Mouse (Mus musculus) midbrain, embryonic 10.5 days (tissue): ENCODE results near the gene Arl16. TPM values are rescaled to one million over a fixed set of nuclear protein-coding genes. Genes with fewer than 3 reads are reported as not detected.

Experiments used
- DNase-seq: peaks from one replicate; pipeline ENCODE4 v3.0.0-alpha.2; 2017; ENCODE audit warnings: low spot score
- H3K27ac ChIP-seq: fragments of 300-500 bp; sonication (generic); replicated peaks from 2 replicates; pipeline ENCODE4 v1.5.1; 2016; ENCODE audit warnings: mild to moderate bottlenecking
- H3K27me3 ChIP-seq: fragments of 300-500 bp; sonication (generic); 2 replicates; pipeline ENCODE4 v1.6.1; 2016; ENCODE audit warnings: low read depth, mild to moderate bottlenecking; ENCODE audit not compliant: poor library complexity, severe bottlenecking
- H3K36me3 ChIP-seq: fragments of 300-500 bp; sonication (generic); 2 replicates; pipeline ENCODE4 v1.6.1; 2016; ENCODE audit warnings: mild to moderate bottlenecking, moderate library complexity
- H3K4me1 ChIP-seq: fragments of 300-500 bp; sonication (generic); 2 replicates; pipeline ENCODE4 v1.6.1; 2016
- H3K4me3 ChIP-seq: fragments of 300-500 bp; sonication (generic); 2 replicates; pipeline ENCODE4 v1.5.1; 2016; ENCODE audit warnings: mild to moderate bottlenecking, moderate library complexity
- H3K9me3 ChIP-seq: fragments of 300-500 bp; sonication (generic); replicated peaks from 2 replicates; pipeline ENCODE4 v1.6.1; 2016; ENCODE audit warnings: mild to moderate bottlenecking
- WGBS: fragments of 180-500 bp; shearing (Covaris S2); methylation state at CpG from one replicate; pipeline ENCODE4 v1.1.7; 2016; 5-methylcytosine and 5-hydroxymethylcytosine counted together
- polyA plus RNA-seq: library from polyadenylated mRNA; unstranded; fragments of >200 nt; fragmentation: Nextera tagmentation; extraction: Ambion mirVana; gene quantifications from 2 replicates; pipeline ENCODE4 v1.2.1, GENCODE M21; 2016

Gene Arl16
- polyA plus RNA-seq, 1 experiment from 2014 or later, result 61.8 TPM

GRCm38 (mm10) chr11:120457370-120457769, 10.0 kb downstream of the Arl16 start:
- Histone ChIP-seq H3K9me3 (no peaks in the 10 kb centered on the region), H3K4me3 (peak overlapping the region; percentile 94), H3K27me3 (no peaks in the 10 kb centered on the region), H3K4me1 (peaks cover 27% of the 10 kb centered on the region), H3K27ac (peak overlapping the region; percentile 94), H3K36me3 (peaks cover 37% of the 10 kb centered on the region)
- WGBS, result 43% methylated on average over 14 of the region's 14 CpGs
- DNase-seq, result no peak

GRCm38 (mm10) chr11:120455413-120455812, 12.0 kb downstream of the Arl16 start:
- Histone ChIP-seq H3K36me3 (peaks cover 19% of the 10 kb centered on the region), H3K4me3 (no peak overlapping the region), H3K27me3 (no peaks in the 10 kb centered on the region), H3K27ac (no peak overlapping the region), H3K9me3 (no peaks in the 10 kb centered on the region), H3K4me1 (peaks cover 30% of the 10 kb centered on the region)
- DNase-seq, result no peak
- 91% methylated on average over 7 of the region's 7 CpGs for WGBS

GRCm38 (mm10) chr11:120454965-120455364, 12.4 kb downstream of the Arl16 start:
- DNase-seq, result no peak
- Histone ChIP-seq H3K4me3 (no peak overlapping the region), H3K27ac (no peak overlapping the region), H3K36me3 (peaks cover 15% of the 10 kb centered on the region), H3K27me3 (no peaks in the 10 kb centered on the region), H3K4me1 (peaks cover 30% of the 10 kb centered on the region), H3K9me3 (no peaks in the 10 kb centered on the region)
- 91% methylated on average over 4 of the region's 4 CpGs for WGBS

GRCm38 (mm10) chr11:120453306-120453705, 14.1 kb downstream of the Arl16 start, which contains the start of gene Pde6g:
Pde6g (minus strand) TSS chr11:120453500.
- no peak within 1 kb of the TSS for H3K27ac ChIP-seq
- WGBS, result 87% methylated on average over 4 of the region's 4 CpGs
- peaks cover 5% of the 10 kb centered on the region for H3K36me3 ChIP-seq
- H3K4me3 ChIP-seq, result no peak within 1 kb of the TSS
- DNase-seq, result no peak
- H3K4me1 ChIP-seq, result peaks cover 18% of the 10 kb centered on the region
- no peaks in the 10 kb centered on the region for H3K9me3 ChIP-seq
- no peaks in the 10 kb centered on the region for H3K27me3 ChIP-seq

GRCm38 (mm10) chr11:120452246-120452645, 15.2 kb downstream of the Arl16 start:
- Histone ChIP-seq H3K27ac (no peak overlapping the region), H3K36me3 (peaks cover 5% of the 10 kb centered on the region), H3K9me3 (no peaks in the 10 kb centered on the region), H3K4me1 (peaks cover 9% of the 10 kb centered on the region), H3K4me3 (no peak overlapping the region), H3K27me3 (no peaks in the 10 kb centered on the region)
- no peak for DNase-seq
- 66% methylated on average over 3 of the region's 3 CpGs for WGBS

GRCm38 (mm10) chr11:120447179-120447578, 20.2 kb downstream of the Arl16 start:
- no peak overlapping the region for H3K4me3 ChIP-seq
- no peak for DNase-seq

GRCm38 (mm10) chr11:120445475-120445874, 21.9 kb downstream of the Arl16 start:
- Histone ChIP-seq H3K27ac (no peak overlapping the region), H3K4me1 (no peaks in the 10 kb centered on the region), H3K27me3 (no peaks in the 10 kb centered on the region), H3K36me3 (no peaks in the 10 kb centered on the region), H3K4me3 (no peak overlapping the region), H3K9me3 (no peaks in the 10 kb centered on the region)
- 79% methylated on average over 3 of the region's 3 CpGs for WGBS
- no peak for DNase-seq

More at GRCm38 (mm10) chr11:120447179-120447578, 20.2 kb downstream of the Arl16 start:
- H3K27ac ChIP-seq, result no peak overlapping the region
- H3K9me3 ChIP-seq, result no peaks in the 10 kb centered on the region
- no peaks in the 10 kb centered on the region for H3K36me3 ChIP-seq
- WGBS, result 83% methylated on average over 7 of the region's 7 CpGs
- H3K27me3 ChIP-seq, result no peaks in the 10 kb centered on the region
- 0 out of 2 replicates have a peak, but pooled peaks cover 2% of the 10 kb centered on the region for H3K4me1 ChIP-seq

- H3K36me3 ChIP-seq, result no peaks in the 10 kb centered on the region
- no peak for DNase-seq
- H3K9me3 ChIP-seq, result no peaks in the 10 kb centered on the region
- WGBS, result 75% methylated on average over 6 of the region's 6 CpGs
- no peaks in the 10 kb centered on the region for H3K4me1 ChIP-seq
- no peak overlapping the region for H3K27ac ChIP-seq
- no peak overlapping the region for H3K4me3 ChIP-seq
- H3K27me3 ChIP-seq, result no peaks in the 10 kb centered on the region
These were observed 23.3 kb downstream of the Arl16 start for GRCm38 (mm10) chr11:120444106-120444505.

- Histone ChIP-seq H3K27me3 (no peaks in the 10 kb centered on the region), H3K4me1 (no peaks in the 10 kb centered on the region), H3K4me3 (peak overlapping the region; percentile 3; the same call in 1 of the 2 replicates), H3K9me3 (no peaks in the 10 kb centered on the region), H3K36me3 (no peaks in the 10 kb centered on the region), H3K27ac (no peak overlapping the region)
- DNase-seq, result no peak
- WGBS, result 91% methylated on average over 3 of the region's 3 CpGs
These were observed 24.6 kb downstream of the Arl16 start for GRCm38 (mm10) chr11:120442765-120443280.

GRCm38 (mm10) chr11:120442344-120442743, 25.1 kb downstream of the Arl16 start, which contains the start of gene Tspan10:
Tspan10 (plus strand) TSS chr11:120442644.
- Histone ChIP-seq H3K27me3 (no peaks in the 10 kb centered on the region), H3K9me3 (no peaks in the 10 kb centered on the region), H3K4me3 (peak within 1 kb of the TSS; percentile 3; the same call in 1 of the 2 replicates), H3K36me3 (no peaks in the 10 kb centered on the region), H3K27ac (no peak within 1 kb of the TSS), H3K4me1 (0 out of 2 replicates have a peak, but pooled peaks cover 5% of the 10 kb centered on the region)
- no peak for DNase-seq
- WGBS, result 91% methylated on average over 3 of the region's 3 CpGs

- 34% methylated on average over 12 of the region's 12 CpGs for WGBS
- DNase-seq, result no peak
- no peaks in the 10 kb centered on the region for H3K27me3 ChIP-seq
- H3K36me3 ChIP-seq, result peaks cover 24% of the 10 kb centered on the region
- H3K27ac ChIP-seq, result peak overlapping the region; percentile 96
- H3K4me1 ChIP-seq, result peaks cover 18% of the 10 kb centered on the region
- no peaks in the 10 kb centered on the region for H3K9me3 ChIP-seq
- peak overlapping the region; percentile 81 for H3K4me3 ChIP-seq
These were observed 29.5 kb downstream of the Arl16 start for GRCm38 (mm10) chr11:120437857-120438385.

- Histone ChIP-seq H3K27me3 (no peaks in the 10 kb centered on the region), H3K9me3 (no peaks in the 10 kb centered on the region), H3K4me3 (peak within 1 kb of the TSS; percentile 81), H3K4me1 (peaks cover 18% of the 10 kb centered on the region), H3K27ac (peak within 1 kb of the TSS; percentile 96), H3K36me3 (peaks cover 30% of the 10 kb centered on the region)
- under 1% methylated on average over 69 of the region's 77 CpGs for WGBS
- peak; percentile 94 for DNase-seq
These were observed 30.1 kb downstream of the Arl16 start, which contains the start of gene Nploc4 for GRCm38 (mm10) chr11:120437152-120437856. Nploc4 (minus strand) TSS chr11:120437708.

- Histone ChIP-seq H3K4me1 (no peaks in the 10 kb centered on the region), H3K36me3 (peaks cover 91% of the 10 kb centered on the region), H3K4me3 (no peak overlapping the region), H3K27ac (no peak overlapping the region), H3K9me3 (no peaks in the 10 kb centered on the region), H3K27me3 (no peaks in the 10 kb centered on the region)
- 94% methylated on average over 3 of the region's 3 CpGs for WGBS
- no peak for DNase-seq
These were observed 40.7 kb downstream of the Arl16 start for GRCm38 (mm10) chr11:120426727-120427126.
